Comparison of ENCODE assay signal across 8 mouse cellular contexts in the genomic region with DNA sequence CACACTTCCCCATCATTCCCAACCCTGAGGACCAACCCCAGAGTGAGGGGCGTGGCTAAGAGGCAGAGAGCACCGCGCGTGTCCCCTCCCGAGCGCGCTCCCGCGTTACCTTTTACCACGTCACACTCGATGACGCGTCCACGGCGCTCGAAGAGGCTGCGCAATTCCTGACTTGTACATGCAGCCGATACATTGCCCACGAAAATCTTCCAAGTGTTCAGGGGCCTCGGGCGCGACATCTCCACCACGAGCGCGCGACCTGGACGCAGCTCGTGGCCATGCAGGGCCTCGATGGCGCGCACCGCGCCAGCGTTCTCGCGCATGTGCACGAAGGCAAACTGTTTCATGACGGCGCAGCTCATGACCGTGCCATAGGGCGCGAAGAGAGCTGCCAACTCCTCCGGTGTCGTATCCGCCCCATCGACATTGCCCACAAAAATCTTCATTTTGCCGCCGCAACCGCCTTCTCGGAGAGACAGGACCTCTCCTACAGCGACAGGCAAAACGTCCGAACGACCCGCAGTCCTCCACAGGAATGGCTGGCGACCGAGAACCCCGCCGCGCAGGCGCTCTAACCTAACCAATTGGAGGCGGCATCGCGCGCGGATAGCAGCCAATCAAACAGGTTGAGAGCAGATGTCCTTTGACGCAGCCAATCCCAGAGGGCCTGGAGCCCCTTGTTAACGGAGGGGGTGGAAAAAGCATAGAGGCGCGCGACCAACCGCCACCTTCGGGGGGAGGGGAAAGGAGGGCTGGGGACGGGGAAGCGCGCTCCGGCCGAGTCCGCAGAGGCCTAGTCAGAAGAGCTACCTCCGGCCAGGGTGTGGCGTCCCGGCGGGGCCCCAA. TPM values are rescaled to one million over a fixed set of nuclear protein-coding genes. Genes with fewer than 3 reads are reported as not detected.
A peak's percentile ranks its signal among the peaks of the same experiment; 100 is the strongest.
DNase-seq lines count a peak whose midpoint lies in the region; ATAC-seq lines count a peak whose summit lies in the region.

Gene Gm21992 (minus strand): TSS at position 550 of the 846 bp plus-strand sequence.
Gene Rbm14 (minus strand): TSS at position 572 of the 846 bp plus-strand sequence.

- peak; percentile 97 for ATAC-seq in inflammation-experienced regulatory T-cells, adult 6 months
- peak; percentile 95 for ATAC-seq in megakaryocyte-erythroid progenitor cell, adult 5-6 weeks (replicated peaks; ENCODE audit: low FRiP score, low TSS enrichment, poor library complexity, severe bottlenecking)

- intact Hi-C loops in gastrocnemius, postnatal 14 days (cut with DNase I; ENCODE audit: low total_unique reads): no loop called here
- intact Hi-C loops in left cerebral cortex, postnatal 10 days (cut with DNase I): no loop called here

- peak; percentile 99 for DNase-seq in adrenal gland, adult (ENCODE audit: inconsistent age in 2 of 2, low spot score in 1 of 2)
- DNase-seq in embryo, embryonic 10.5 days (ENCODE audit: low spot score): peak; percentile 99
- peak; percentile 98 for DNase-seq in gastrocnemius, postnatal 14 days
- DNase-seq in left cerebral cortex, postnatal 10 days (ENCODE audit: extremely low spot score in 1 of 2, low spot score in 2 of 2): peak; percentile 99
- DNase-seq in right cerebral cortex, postnatal 25 days: peak; percentile 98
- peak; percentile 97 for DNase-seq in urinary bladder, postnatal 4 days (ENCODE audit: low spot score in 2 of 2)

RNA-seq across cellular contexts. Expression of gene Gm21992, which starts in this region (rescaled TPM):
- 10 to 100 TPM in 1 of 2 experiments, 1 to 10 TPM in 1; 9.0 to 11.9 TPM for total RNA-seq in gastrocnemius, postnatal 14 days (2021)
- 10 to 100 TPM; 32.0 to 43.4 (median 35.6) TPM for polyA plus RNA-seq in inflammation-experienced regulatory T-cells, adult 6 months (2017; shearing (Covaris generic))
- total RNA-seq in left cerebral cortex, postnatal 10 days (2021): 10 to 100 TPM; 16.0 to 16.2 TPM
- 29.3 and 59.5 TPM in 2 replicates for total RNA-seq in megakaryocyte-erythroid progenitor cell, adult 5-6 weeks (2014; fragmentation: Nextera tagmentation)
- total RNA-seq in megakaryocyte-erythroid progenitor cell, adult 5-6 weeks (2017): 15.8 and 17.3 TPM in 2 replicates

RNA-seq across cellular contexts. Expression of gene Rbm14, which starts in this region (rescaled TPM):
- 10 to 100 TPM; 13.6 to 13.9 TPM for total RNA-seq in gastrocnemius, postnatal 14 days (2021)
- 10 to 100 TPM; 18.8 to 43.7 (median 19.1) TPM for polyA plus RNA-seq in inflammation-experienced regulatory T-cells, adult 6 months (2017; shearing (Covaris generic))
- total RNA-seq in left cerebral cortex, postnatal 10 days (2021): 10 to 100 TPM; 52.7 to 57.0 TPM
- 74.2 and 76.1 TPM in 2 replicates for total RNA-seq in megakaryocyte-erythroid progenitor cell, adult 5-6 weeks (2014; fragmentation: Nextera tagmentation)
- 16.6 and 29.1 TPM in 2 replicates for total RNA-seq in megakaryocyte-erythroid progenitor cell, adult 5-6 weeks (2017)

Comparison
In these comparisons a context has a peak if more than half of its experiments do, and no peak if none do; other contexts are left out.
1. Peak in every context shown above with its lines: DNase-seq and ATAC-seq.